Mouse (Mus musculus) c-Kit-positive CD71-negative TER-119-negative erythroid progenitor cells, embryonic 14.5 days (primary cell): ENCODE results near the gene Pax5.
"Not testable (repeated sequence)": the region's sequence is repeated elsewhere in the genome, so short reads cannot be mapped to it uniquely, and the experiment has no call there.

Source experiments
- DNase-seq: peaks from one replicate; pipeline ENCODE4 v3.0.0-alpha.2; 2013; ENCODE audit warnings: low read depth

Pax5 gene

DNA sequence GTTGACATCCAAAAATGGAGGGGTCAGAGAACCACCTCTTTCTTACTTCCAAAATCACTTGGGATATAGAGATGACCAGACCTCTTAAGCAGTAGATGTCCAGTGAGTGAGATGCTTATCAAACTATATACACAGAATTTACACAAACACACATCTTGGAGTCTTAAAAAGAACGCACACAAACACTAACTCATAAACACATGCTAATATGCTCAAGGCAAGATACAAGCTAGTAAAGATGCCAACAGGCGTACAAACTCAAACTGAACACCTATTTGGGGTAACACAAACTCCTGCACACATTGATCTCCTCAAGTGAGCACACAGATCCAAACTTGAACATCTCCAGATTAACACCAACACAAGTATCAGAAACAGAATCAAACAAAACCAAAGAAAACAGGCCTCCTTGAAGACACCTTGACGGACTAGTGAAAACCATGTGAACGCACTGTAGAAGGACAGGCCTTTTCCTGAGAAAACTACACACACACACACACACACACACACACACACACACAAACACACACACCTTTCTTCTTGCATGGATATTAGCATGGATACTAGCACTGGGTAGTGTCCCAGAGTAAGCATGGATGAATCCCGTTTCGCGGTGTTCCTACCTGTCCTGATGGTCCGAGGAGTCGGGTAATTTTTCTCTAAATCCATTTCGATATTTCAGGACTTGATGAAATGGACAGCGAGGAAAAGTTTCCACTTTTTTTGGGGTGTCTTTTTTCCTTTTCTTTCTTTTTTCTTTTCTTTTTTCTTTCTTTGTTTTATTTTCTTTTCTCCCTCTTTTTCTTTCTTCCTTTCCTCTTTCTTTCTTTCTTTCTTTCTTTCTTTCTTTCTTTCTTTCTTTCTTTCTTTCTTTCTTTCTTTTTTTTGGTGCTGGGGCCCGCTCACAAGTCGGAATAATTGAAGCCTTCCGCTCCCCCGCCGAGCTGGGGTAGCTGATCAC, at the start of gene Pax5:
Pax5 (minus strand) TSS at position 748 of the 961 bp plus-strand sequence.
- no peak for DNase-seq

DNA sequence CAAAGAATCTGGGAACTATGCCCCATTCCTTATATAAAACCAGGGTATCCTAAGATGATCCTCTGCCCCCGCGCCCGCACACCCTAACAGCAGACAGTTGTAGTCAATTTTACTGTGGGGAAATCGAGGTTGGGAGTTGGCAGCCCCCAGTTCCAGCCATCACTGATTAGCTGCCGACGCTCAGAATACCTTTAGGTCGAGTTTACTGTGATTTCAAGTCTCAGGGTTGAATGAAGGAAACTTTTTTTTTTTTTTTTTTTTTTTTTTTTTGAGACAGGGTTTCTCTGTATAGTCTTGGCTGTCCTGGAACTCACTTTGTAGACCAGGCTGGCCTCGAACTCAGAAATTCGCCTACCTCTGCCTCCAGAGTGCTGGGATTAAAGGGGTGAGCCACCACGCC, 46.8 kb upstream of the Pax5 start:
- DNase-seq, result not testable (repeated sequence)

DNA sequence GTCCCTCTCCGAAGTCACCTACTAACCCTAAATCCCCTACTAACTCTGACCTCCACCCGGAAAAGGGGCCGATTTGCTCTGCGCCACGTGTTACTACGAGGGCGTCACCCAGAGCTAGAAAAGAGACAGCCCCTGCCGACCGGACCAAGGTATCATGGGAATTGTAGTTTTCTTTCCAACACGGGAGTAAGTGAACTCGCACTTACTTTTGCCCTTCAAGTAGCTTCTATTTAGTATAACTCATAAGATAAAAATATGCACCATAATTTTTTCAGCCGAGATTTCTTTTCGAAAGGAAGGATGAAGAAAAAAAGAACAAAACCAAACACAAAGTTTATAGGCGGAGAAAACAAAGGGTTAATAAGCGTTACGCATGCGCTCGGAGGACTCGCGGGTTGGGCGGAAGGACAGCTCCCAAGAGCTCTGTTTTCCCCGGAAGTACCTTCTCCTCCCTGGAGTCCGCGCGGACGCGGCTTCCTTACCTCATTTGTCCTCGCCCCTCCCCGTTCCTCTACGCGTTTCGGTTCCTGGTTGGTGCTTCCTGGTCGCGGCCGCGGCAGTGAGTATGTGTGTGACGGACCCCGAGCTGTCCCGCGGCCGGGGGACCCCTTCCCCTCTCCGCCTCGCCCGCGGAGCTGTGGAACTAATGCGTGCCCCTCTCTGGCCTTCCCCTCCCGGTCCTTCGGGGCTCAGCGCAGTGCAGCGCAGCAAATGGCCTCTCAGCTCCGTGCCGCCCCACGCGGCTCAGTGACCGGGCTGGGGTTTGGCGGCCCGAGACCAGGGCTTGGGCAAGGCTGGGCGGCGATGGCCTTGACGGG, 46.1 kb upstream of the Pax5 start:
- DNase-seq, result peak; percentile 85

DNA sequence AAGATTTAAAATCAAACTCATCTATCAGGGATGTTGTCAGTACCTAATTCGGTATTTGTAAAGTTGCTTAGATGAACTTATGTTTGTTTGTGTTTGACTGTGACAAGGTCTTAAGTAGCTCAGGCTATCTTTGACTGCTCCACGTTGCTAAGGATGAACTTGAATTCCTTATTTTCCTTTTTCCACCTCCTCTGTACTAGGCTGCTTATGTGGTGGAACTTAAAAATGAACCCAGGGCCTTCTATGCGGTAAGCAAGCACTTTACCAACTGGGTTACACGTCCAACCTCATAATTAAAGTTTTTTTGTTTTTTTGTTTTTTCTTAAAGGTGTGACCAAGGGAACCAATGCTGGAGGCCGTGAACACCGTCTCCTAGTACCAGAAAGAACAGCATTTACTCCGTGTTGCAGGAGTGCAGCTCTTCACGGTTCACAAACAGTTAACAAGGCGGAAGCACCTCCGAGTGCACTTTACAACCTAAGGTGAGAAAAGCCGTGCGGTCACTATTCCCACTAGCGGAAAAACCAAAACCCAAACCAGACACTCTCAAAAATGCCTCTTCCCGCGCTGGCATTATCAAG, 45.4 kb upstream of the Pax5 start, which contains the start of gene Zcchc7:
Zcchc7 (plus strand) TSS at position 325 of the 581 bp plus-strand sequence.
- DNase-seq, result no peak

DNA sequence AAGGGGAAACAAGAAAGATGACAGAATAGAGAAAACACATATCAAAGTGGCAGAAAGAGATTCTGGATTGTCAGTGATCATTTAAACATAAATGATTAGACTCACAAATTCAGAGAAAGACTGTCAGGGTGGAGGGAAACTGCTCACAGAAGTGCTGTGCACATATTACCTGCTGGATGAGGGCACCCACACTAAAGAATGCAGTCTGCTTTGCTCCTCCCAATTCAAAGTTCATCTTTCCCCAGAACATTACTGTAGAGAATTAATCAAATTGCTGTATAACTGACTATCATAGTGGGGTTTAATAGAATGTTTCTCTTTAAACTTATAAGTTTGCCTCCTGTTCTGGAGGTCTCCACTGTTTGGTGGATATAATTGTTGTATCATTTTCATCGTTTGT, 30.2 kb upstream of the Pax5 start:
- no peak for DNase-seq

DNA sequence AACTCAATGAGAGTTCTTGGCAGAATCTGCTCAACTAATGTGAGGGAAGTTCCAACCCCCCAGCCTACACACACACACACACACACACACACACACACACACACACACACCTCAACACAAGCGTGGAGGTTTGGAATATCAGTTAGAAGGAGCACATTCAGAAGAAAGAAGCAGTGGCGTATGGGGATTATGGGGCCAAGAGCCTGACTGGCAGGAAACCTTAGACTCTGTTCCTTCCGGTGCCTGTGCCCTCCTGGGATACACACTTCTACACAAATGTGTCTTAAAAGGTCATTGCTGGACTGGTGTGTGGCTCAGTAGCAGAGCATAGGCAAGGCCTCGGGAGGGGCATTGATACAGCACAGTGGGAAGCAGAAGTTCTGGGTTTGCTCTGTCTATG, 10.9 kb upstream of the Pax5 start:
- no peak for DNase-seq

DNA sequence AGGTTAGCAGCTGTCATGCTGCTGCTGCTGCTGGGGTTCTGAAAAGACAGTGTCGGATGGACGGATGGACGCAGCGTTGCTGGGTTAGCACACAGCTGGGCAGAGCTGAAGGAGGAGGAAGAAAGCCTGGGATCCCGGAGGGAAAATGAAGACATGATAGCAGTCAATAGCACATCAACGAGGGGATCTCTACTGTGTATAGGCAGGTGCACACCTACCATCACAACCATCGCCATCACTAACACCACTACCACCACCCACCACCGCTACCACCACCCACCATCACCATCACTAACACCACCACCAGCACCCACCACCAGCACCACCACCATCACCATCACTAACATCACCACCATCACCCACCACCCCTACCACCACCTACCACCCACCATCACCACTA, 9.8 kb upstream of the Pax5 start:
- DNase-seq, result no peak

DNA sequence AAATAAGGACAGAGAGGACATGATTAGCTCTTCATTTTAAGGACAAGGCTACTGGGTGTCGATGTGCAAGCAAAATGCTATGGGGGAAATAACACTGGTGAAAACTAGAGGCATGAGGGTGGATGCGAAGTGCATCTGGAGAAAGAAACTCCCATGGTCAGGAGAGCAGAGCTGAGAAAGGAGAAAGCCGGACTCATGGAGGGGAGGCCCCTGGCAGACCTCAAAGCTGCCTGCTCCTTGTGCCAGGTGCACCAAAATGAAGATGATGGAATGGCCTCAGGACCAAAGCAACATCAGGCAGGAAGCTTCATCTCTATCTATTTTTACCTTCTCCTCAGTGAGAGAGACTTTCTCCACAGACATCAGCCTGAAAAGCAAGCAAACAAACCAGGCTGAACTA, 7.4 kb upstream of the Pax5 start:
- no peak for DNase-seq

DNA sequence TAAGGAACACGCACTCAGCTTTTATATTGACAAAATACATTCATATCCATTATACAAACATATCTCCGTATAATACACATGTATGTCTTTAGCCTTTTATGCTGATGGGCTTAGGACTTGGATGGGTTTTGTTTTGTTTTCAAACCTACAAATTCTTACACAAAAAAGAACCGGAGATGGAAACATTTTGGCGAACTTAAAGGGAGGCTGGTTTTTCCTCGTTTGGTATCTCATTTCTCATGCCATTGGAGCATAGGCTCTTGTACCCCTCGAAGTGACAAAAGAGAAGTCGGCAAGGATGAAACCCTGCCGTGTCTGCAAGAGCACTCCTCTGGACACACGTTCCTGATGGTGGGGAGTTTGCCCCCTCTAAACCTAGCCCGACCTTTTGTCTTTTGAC, 6.1 kb upstream of the Pax5 start:
- DNase-seq, result no peak

DNA sequence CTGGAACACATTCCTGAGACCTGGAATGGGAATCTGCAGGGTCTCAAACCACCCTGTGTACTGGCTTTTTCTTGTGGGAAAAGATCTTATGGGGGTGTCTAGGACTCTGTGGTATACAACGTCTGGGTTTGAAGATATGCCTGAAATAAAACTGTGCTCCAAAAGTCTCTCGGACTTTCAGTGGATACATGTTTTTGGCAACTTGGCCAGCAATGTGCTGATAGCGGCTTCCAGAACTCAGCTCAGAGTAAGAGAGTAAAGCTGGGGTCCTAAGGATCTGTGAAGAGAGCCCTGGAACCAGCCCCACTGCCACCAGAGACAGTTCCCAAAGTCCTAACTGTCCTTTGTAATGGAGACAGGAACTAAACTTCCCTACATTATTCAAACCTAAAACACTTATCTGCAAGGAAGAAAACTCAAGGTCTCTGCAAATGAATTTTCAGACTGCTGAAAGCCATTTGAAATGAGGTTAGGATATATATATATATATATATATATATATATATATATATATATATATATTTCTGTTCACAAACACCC, 5.4 kb upstream of the Pax5 start:
- DNase-seq, result no peak

DNA sequence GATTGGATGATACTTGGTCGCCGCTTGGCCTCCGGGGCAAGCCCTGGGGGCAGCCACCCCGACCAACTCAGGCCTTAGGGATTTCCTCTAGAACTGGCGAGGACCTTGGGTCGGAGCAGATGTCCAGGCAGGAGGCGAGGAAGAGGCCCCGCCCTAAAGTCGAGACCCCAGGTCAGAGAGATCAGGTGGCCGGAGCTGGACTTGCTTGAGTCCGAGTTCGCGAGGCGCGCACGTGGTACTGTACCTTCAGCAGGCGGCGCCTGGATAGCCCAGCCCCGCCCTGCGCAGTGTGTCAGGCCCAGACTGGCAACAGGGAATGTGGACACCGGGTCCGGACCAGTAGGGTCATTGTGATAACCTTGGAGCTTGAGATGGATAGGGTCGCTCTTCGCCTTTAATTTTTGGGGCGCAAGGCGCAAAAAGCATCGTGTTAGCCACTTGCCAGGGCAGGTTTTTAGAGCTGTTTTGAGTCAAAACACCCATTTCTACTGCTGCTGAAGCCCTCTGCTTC, 3.9 kb upstream of the Pax5 start:
- DNase-seq, result no peak

DNA sequence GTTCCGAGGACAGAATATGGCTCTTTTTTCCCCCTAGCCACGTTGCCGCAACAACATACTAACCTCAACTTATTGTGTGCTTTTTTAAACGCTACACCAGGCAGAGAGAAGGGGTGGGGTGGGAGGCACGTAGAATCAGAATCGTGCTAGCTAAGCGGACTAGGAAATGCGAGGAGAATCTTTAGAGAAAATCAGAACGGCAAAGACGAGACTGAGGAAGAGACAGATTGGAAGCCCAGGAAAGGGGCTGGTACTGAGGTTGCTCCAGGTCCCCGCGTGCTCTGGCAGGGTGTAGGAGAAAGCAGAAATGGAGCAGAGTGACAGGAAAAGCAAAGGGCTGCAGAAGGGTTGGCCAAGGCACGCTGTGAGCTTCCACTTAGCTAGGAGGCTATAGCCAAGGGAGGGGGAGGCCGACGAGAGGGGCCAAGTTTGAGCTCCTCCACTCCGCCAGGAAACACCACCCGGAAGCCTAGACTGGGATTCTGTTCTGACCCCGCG, 3.3 kb upstream of the Pax5 start:
- no peak for DNase-seq

DNA sequence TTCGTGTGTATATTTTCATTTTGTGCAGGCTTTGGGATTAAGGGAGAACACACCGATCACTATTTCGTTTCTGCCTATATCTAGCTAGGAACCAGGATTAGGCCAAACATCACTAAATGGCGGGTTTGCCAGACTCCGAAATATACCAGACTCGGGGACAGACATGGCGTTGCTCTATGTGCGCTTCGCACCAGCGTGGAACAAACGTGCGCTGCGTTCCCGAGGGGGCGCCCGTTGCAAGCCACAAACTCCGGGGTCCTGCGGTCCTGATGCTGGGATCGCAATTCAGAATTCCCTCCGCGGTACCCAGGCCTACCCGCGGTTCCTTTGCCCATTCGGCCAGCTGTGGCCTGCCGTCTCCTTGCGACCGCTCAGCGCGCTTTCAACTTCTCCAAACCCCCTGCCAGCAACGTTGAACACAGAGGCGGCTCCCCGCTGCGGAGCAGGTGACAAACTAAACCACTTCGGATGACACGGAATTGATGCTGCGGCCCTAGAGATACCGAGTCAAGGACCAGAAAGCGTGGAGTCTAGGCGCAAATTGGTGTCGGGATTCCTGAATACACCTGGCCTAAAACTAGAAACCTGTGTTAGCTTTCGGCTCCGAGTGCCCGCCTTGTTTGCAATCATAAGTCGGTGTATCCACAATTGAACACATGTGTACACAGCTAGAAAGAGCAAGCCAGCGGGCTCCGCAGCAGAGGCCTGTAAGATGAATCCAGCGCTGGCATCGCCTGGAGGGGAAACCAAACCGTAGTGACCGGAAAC, 2.7 kb upstream of the Pax5 start:
- no peak for DNase-seq

DNA sequence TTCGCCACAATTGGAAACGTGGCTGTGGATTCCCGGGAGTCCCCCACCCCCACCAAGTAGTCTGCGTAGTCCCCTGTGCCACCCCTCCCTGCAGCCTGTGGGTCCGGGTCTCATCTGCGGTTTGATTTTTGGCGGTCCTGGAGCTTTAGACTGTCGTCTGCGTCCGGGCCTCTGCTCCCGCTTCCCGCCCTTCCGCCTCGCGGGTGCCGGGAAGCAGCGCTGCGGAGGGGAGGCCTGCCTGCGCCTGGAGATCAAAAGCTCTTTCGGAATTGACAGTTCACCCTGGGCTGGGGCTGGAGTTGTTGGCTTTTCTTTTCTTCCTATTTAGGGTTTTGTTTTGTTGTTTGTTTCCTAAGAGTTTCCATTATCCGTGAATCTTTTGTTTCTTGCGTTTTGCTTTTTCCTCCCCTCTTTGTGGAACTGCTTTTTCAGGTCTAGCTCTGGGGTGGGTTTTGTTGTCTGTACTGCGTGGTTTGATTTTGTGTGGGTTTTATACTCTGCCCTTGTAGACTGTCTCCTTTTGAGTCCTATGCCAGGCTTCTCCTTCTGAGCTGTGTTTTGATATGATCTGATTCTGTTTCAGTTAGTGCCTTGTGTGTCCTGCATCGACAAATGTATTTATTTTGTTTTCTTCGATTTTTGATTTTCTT, 1.9 kb upstream of the Pax5 start:
- no peak for DNase-seq

DNA sequence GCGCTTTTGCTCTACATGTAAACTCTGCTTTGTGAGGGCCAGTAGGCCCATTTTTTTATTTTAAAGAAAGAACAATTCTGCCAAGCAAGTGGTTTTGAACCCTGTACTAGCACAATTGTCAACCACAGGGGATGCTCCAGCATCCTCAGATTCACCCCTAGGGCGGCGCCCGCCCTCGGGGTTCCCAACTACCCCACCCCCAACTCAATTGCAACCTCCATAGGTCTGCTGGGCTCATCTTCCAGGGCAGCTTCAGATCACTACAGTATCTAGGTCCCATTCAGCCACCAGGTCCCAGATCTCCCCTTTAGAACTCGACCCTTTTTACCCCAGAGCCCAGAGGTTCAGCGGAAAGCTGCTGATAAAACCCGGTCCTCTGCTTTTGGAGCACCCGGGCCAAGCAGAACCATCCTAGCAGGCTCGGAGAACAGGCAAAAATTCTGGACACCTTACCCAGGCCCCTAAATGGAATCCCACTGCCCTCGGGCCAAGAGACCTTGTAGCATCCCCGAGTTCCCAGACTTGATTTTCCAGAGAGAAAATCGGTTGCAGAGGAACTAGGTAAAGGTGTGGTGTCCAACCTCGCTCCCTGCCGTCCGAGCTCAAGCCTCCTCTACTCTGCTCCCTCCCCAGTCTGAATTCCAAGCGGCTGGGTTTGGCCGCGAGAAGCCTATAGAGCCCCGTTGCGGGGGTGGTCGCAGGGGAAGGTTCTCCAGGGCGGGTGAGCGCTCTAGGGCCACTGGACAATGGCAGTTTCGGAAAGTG, 1.0 kb upstream of the Pax5 start:
- DNase-seq, result no peak

DNA sequence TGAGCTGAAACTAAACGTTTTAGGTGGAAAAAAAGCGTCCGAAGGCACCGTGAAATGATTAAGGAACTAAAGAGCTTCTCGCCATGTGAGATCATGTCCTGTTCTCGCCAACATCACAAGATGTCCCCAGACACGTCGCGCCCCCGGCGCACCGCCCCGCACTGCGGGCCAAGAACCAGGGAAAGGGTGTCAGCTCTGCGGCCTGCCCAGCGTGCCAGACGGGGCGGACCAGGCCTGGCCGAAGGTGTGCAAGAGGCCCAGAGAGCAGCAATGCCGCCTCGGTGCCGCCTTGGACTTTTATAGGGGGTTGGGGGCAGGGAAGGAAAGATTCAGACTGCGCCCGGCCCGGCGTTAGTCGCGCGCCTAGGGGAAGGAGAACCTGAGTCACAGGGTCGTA, 412 bp upstream of the Pax5 start:
- no peak for DNase-seq

DNA sequence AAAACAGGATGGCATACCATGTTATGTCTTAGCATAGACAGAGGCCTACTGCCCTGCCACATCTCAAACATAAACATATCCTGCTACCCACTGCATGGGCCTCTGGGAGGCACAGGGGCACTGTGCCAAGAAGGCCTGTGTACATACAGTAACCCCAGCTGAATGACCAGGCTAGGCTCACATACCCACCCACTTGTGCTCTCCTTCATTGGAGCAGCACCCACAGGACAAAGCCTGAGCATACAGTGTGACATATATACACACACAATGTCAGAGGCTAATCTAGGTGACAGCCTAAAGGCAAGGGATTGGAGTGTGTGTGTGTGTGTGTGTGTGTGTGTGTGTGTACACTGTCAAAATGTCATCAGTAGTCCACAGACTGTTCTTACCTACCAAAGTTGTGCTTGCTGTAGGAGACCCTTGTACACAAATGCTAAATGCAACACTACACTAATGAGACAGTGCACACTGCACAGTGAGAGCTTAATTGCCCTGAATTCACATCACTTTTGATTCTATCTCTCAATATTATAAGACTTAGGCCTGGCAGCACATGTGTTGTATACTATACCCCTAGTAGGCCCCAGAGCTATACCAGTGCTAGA, 1.1 kb downstream of the Pax5 start:
- no peak for DNase-seq

DNA sequence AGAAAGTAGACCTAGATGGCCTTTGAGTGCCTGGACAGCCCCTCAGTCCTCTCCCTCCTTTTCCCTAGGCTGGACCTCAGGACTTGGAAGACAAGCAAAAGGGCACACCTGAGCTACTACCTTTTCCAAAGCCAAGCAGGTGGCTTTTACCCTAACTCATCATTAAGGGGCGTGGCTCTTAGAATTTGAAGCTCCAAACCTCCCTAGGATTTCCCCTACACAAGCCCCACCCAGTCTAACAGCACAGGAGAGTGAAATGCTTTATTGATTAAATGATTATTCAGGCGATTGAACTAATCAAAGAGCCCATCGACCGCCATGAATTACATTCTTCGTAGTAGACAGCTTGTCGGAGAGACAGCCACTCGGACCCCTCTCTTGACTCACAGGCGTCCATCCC, 2.0 kb downstream of the Pax5 start:
- DNase-seq, result no peak

DNA sequence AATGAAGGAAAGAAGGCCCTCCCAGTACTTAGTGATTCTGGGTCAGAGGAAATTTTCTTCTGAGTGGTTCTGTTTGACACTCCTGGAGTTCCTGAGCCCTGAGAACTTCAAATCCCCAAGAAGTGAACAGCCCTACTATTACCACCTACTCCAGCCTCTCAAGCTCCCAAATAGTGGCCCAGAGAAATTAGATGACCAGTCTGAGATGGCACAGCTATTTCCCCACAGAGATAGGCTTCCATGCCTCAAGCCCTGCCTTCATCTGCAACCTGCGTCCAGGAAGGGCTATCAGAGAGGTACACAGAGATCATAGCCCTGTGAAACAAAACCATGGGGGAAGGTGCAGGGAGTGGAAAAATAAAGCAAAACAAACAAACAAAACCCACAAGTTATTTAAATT, 3.4 kb downstream of the Pax5 start:
- no peak for DNase-seq

DNA sequence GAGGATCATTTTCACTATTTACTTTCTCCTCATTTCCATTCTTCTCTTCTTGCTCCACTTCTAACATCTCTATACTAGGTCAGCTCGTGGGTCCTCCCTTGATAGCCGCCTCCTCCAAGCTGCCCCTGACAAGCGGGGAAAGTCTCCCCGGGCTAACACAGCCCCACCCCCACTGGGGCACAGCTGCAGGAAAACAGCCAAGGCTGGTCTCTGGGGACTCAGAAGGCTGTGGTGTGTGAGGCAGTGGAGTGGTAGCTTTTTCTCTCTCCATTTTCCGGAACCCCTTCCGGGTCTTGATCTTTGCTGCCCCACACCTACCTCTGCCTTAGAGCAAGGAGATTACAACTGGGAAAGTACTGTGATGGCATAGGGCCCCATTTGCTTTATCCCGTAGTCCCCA, 4.3 kb downstream of the Pax5 start:
- DNase-seq, result no peak
